Mouse (Mus musculus) midbrain, embryonic 12.5 days (tissue): ENCODE measurements around the gene Mrpl52. TPM values are rescaled to one million over a fixed set of nuclear protein-coding genes. Genes with fewer than 3 reads are reported as not detected.

Experiments
- polyA plus RNA-seq: library from polyadenylated mRNA; unstranded; fragments of >200 nt; fragmentation: Nextera tagmentation; extraction: Ambion mirVana; gene quantifications from 2 replicates; pipeline ENCODE4 v1.2.1, GENCODE M21; 2016

Gene Mrpl52
- polyA plus RNA-seq, 1 experiment from 2014 or later = 264 TPM

Other genes starting within 250 kb of the Mrpl52 start
- 220 and 224 TPM in 2 replicates for gene Dad1, start 172.8 kb upstream of the Mrpl52 start, polyA plus RNA-seq
- 36.6 and 38.3 TPM in 2 replicates for gene Abhd4, start 172.7 kb upstream of the Mrpl52 start, polyA plus RNA-seq
- gene Olfr49, start 142.0 kb upstream of the Mrpl52 start, polyA plus RNA-seq = not detected in 2 replicates
- 42.3 and 48.3 TPM in 2 replicates for gene Oxa1l, start 66.1 kb upstream of the Mrpl52 start, polyA plus RNA-seq
- 3.9 and 4.7 TPM in 2 replicates for gene Slc7a7, start 9.1 kb upstream of the Mrpl52 start, polyA plus RNA-seq
- gene Mmp14, start 4.7 kb downstream of the Mrpl52 start, polyA plus RNA-seq = 84.8 and 88.6 TPM in 2 replicates
- 31.1 and 32.5 TPM in 2 replicates for gene Lrp10, start 37.2 kb downstream of the Mrpl52 start, polyA plus RNA-seq
- gene Rem2, start 49.2 kb downstream of the Mrpl52 start, polyA plus RNA-seq = 42.6 and 44.9 TPM in 2 replicates
- gene Prmt5, start 90.6 kb downstream of the Mrpl52 start, polyA plus RNA-seq = 117 and 119 TPM in 2 replicates
- gene Haus4, start 127.7 kb downstream of the Mrpl52 start, polyA plus RNA-seq = 32.4 and 35.0 TPM in 2 replicates
- 41.6 and 46.6 TPM in 2 replicates for gene Ajuba, start 150.6 kb downstream of the Mrpl52 start, polyA plus RNA-seq
- gene 4931414P19Rik, start 179.1 kb downstream of the Mrpl52 start, polyA plus RNA-seq = 8.2 and 10.4 TPM in 2 replicates
- gene Psmb5, start 191.1 kb downstream of the Mrpl52 start, polyA plus RNA-seq = 363 and 400 TPM in 2 replicates
- not detected in 2 replicates for gene Psmb11, start 194.5 kb downstream of the Mrpl52 start, polyA plus RNA-seq
- gene Gm17606, start 214.0 kb downstream of the Mrpl52 start, polyA plus RNA-seq = not detected in 2 replicates
- 9.7 and 10.7 TPM in 2 replicates for gene Cdh24, start 214.5 kb downstream of the Mrpl52 start, polyA plus RNA-seq